Mouse (Mus musculus): ENCODE data around the gene Fbxo11.
"Not testable (repeated sequence)": the region's sequence is repeated elsewhere in the genome, so short reads cannot be mapped to it uniquely, and the experiment has no call there.

The Fbxo11 gene

DNA sequence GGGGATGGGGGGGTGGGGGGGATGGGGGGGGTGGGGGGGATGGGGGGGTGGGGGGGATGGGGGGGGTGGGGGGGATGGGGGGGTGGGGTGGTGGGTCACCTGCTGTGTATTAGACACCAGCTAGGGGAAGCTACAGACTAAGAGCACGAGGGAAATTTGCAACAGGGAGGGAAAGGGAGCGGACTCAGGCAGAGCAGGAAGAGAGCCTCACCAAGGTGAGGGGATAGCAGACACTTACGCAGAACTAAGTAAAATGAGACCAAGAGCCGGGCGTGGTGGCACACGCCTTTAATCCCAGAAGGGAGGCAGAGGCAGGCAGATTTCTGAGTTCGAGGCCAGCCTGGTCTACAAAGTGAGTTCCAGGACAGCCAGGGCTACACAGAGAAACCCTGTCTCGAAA is 49.1 kb downstream of the Fbxo11 start:
- DNase-seq (ENCODE audit: extremely low read depth, insufficient read length, low spot score): not testable (repeated sequence)

DNA sequence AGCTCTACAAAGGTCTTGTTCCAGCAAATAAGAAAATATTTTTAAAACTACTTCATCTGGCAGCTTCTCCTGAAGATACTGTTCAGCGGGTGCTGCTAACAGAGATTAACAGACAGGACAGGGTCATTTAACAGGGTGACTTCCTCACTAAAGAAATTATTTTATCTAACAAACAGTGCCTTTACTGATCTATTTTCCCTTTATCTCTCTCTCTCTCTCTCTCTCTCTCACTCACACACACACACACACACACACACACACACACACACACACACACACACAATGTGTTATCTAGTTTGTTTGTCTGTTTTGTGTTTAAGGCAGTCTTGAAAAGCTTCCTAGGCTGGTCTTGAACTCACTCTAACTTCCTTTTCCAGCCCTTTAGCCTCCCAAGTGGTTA is 50.6 kb downstream of the Fbxo11 start:
- DNase-seq (ENCODE audit: extremely low read depth, insufficient read length, low spot score): no peak

DNA sequence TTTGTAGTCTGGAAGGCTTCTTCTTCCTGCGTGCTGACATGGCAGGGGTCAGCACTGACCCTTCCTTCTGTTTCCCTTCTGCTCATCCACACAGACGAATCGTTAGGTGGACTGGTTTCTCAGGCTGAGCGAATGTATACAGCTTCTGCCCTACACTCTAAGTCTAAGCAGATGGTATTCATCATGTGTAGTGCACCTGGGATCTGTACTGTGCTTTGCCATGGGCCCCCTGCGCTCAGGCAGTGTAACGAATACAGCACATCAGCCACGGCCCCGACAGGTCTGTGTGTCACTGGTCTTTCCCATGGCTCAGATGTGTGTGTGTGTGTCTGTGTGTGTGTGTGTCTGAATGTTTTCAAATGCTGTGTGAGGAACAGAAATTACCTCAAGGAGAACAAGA is 58.1 kb downstream of the Fbxo11 start:
- no peak for DNase-seq (ENCODE audit: extremely low read depth, insufficient read length, low spot score)

DNA sequence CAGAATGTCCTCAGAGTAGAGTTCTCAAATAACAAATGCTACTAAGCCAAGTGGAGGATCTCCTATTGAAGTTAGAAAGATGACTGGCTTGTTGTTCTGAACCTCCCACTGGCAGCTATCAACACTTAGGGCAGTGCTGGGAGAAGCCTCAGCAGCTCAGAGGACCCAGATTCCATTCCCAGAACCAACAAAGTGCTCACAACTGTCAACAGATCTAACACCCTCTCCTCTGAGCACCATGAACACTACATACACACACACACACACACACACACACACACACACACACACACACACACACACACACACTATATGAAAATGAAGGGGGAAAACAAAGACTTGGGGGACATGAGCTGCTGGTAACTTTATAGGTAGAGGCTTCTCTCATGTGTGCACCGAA is 60.2 kb downstream of the Fbxo11 start:
- DNase-seq (ENCODE audit: extremely low read depth, insufficient read length, low spot score): no peak

GRCm38 (mm10) chr17:87997808-87998207 is 67.3 kb downstream of the Fbxo11 start:
- no peak for DNase-seq (ENCODE audit: extremely low read depth, insufficient read length, low spot score)

- DNase-seq (ENCODE audit: extremely low read depth, insufficient read length, low spot score): no peak
These were observed 71.8 kb downstream of the Fbxo11 start for GRCm38 (mm10) chr17:87993338-87993737.

- DNase-seq (ENCODE audit: extremely low read depth, insufficient read length, low spot score): no peak
These were observed 72.9 kb downstream of the Fbxo11 start for GRCm38 (mm10) chr17:87992154-87992553.

DNA sequence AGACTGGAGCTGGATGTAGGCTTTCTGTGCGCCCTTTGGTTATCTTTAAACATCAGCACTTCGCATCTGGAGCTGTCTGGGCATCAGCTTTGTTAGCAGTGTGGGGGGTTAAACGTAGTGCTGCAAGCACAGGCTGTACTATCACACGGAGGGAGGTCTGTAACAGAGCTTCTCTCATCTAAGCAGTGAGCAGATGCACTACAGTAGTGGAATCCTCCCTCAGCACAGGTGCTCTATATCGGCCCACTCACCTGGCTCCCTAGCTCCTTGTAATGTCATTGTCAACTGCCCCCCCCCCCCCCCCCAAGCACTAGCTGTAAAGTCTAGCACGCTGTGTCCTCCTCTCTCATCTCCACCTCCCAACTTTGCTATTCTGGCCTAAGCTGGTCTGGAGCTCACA is 77.6 kb downstream of the Fbxo11 start:
- no peak for DNase-seq (ENCODE audit: extremely low read depth, insufficient read length, low spot score)

- no peak for DNase-seq (ENCODE audit: extremely low read depth, insufficient read length, low spot score)
These were observed 79.2 kb downstream of the Fbxo11 start for GRCm38 (mm10) chr17:87985916-87986315.

DNA sequence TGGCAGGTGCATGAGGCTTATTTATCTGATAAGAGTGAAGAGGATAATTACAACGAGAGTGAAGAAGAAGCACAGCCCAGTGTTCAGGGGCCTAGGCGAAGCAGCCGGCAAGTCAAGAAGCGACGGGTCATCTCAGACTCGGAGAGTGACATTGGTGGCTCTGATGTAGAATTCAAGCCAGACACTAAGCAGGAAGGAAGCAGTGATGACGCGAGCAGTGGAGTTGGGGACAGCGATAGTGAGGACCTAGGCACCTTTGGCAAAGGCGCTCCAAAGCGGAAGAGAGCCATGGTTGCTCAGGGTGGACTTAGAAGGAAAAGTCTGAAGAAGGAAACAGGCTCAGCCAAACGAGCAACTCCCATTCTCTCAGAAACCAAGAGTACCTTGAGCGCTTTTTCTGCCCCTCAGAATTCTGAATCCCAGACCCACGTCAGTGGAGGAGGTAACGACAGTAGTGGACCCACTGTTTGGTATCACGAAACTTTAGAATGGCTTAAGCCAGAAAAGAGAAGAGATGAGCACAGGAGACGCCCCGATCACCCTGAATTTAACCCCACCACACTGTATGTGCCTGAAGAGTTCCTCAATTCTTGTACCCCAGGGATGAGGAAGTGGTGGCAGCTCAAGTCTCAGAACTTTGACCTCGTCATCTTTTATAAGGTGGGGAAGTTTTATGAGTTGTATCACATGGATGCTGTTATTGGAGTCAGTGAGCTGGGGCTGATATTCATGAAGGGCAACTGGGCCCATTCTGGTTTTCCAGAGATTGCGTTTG is 80.5 kb downstream of the Fbxo11 start:
- no peak for DNase-seq (ENCODE audit: extremely low read depth, insufficient read length, low spot score)

- no peak for DNase-seq (ENCODE audit: extremely low read depth, insufficient read length, low spot score)
These were observed 81.8 kb downstream of the Fbxo11 start for GRCm38 (mm10) chr17:87983313-87983712.

- DNase-seq (ENCODE audit: extremely low read depth, insufficient read length, low spot score): no peak
These were observed 83.0 kb downstream of the Fbxo11 start for GRCm38 (mm10) chr17:87982112-87982511.

- DNase-seq (ENCODE audit: extremely low read depth, insufficient read length, low spot score): not testable (repeated sequence)
These were observed 85.4 kb downstream of the Fbxo11 start for GRCm38 (mm10) chr17:87979696-87980095.

DNA sequence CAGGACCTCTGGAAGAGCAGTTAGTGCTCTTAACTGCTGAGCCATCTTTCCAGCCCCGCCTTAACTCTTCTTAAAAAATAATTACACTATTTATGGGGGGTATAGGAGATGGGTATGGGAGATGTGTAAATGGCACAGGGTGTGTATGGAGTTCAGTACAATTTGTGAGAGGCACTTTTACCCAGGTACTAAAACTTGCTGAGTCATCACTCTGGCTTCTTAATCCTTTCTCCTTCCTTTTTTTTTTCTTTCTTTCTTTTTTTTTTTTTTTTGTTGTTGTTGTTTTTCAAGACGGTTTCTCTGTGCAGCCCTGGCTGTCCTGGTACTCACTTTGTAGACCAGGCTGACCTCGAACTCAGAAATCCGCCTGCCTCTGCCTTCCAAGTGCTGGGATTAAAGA is 88.2 kb downstream of the Fbxo11 start:
- not testable (repeated sequence) for DNase-seq (ENCODE audit: extremely low read depth, insufficient read length, low spot score)

- no peak for DNase-seq (ENCODE audit: extremely low read depth, insufficient read length, low spot score)
These were observed 88.8 kb downstream of the Fbxo11 start for GRCm38 (mm10) chr17:87976154-87976806.

- peak; percentile 73 for DNase-seq (ENCODE audit: extremely low read depth, insufficient read length, low spot score)
These were observed 89.8 kb downstream of the Fbxo11 start for GRCm38 (mm10) chr17:87975229-87975853.

GRCm38 (mm10) chr17:87974629-87975228 is 90.4 kb downstream of the Fbxo11 start, which contains the start of gene Msh6:
Gene Msh6, plus strand, starts transcription at chr17:87975062.
- peak; percentile 99 for DNase-seq (ENCODE audit: extremely low read depth, insufficient read length, low spot score)

GRCm38 (mm10) chr17:87973261-87974167 is 91.6 kb downstream of the Fbxo11 start:
- no peak for DNase-seq (ENCODE audit: extremely low read depth, insufficient read length, low spot score)

DNA sequence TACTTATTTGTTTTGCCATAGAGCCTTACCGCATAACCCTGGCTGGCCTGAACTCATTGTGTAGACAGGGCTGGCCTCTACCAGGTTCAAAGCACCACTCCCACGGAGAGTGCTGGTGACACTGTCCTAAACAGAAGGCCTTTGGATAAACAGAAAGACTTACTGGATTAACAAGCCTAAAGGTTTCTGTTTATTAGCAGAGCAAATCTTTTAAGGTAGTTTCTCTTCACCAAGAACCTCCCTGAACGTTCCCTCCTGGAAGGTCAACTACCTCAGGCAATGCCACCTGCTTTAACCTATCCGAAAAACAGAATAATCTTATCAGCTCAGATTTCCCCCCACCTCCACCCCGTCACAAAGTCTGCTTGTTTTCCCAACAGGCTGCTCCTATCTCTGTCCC is 92.2 kb downstream of the Fbxo11 start:
- DNase-seq (ENCODE audit: extremely low read depth, insufficient read length, low spot score): no peak

Data from 3134 (cell line).